Mouse (Mus musculus) MN1 (cell line): ENCODE measurements at regions not wholly inside any gene's neighbourhood (a gene's known extent, or its start where the extent isn't known, plus 50 kb on each side); places are given as distances from the start of the nearest gene placed in this dataset.
"Not testable (repeated sequence)": the region's sequence is repeated elsewhere in the genome, so short reads cannot be mapped to it uniquely, and the experiment has no call there.

Source experiments
- DNase-seq: peaks from one replicate; pipeline ENCODE4 v3.0.0-alpha.2; 2016; ENCODE audit warnings: low spot score

GRCm38 (mm10) chr16:49409235-49409634 is 289.8 kb upstream of the Ift57 start:
- no peak for DNase-seq

- DNase-seq = no peak
Measured at GRCm38 (mm10) chr16:49430296-49430695, 268.7 kb upstream of the Ift57 start.

DNA sequence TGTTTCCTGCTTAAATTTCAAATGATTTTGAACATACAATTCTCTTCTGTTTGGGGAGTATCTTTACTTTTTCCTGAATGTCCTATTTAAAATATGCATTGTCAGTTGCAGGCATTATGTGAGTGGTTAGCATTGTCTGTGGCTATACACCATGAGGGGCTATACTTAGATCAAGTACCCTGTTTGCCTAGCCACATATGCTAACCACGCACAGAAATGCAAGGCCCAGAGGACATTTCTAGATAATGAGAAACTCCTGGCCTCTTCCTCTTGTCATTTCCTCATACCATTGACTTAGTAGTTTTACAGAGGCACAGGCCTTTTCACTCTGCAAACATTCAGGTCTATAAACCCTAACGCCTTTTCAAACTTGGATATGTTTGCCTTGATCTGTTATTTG is 267.1 kb upstream of the Ift57 start:
- DNase-seq = no peak

- no peak for DNase-seq
Measured at GRCm38 (mm10) chr16:49441225-49441624, 257.8 kb upstream of the Ift57 start.

GRCm38 (mm10) chr16:49447356-49447755 is 251.7 kb upstream of the Ift57 start:
- DNase-seq = not testable (repeated sequence)

DNA sequence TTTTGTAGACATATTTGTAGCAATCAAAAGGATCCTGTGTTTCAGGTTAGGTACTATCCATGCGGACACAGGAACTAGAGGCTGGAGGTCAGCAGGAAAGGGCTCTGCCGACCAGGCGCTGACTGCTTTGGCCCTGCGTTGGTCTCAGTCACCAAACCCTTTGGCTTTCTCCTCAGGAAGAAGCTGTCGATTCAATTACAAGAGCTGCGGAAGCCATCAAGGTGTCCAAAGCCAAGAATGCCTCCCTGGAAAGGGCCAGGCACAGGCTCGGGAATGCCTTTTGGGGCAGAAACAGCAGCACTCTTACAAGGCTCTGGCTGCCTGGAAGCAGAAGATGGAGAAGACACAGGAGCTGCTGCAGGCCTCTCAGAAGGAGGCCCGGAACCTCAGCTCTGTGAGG is 205.2 kb upstream of the Ift57 start:
- no peak for DNase-seq

- no peak for DNase-seq
Measured at GRCm38 (mm10) chr16:49497521-49498010, 201.5 kb upstream of the Ift57 start.

DNA sequence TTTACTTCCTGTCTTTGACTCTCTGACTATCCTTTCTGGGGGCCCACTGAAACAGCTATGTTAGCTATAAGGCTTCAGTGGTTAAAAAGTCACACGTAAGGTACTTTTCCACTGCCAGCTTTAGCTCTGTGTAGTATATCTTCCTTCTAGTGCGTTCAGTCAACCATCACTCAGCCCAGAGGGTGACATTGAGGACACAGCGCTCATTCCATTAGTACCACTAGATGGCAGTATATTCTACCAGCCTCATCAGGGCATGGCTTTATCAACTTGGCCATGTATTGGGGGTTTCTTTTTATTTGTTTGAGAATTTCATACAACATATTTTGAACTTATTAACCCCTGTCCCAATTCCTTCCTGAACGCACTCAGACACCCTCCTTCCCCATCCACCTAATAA is 198.2 kb upstream of the Ift57 start:
- DNase-seq = peak; percentile 60

DNA sequence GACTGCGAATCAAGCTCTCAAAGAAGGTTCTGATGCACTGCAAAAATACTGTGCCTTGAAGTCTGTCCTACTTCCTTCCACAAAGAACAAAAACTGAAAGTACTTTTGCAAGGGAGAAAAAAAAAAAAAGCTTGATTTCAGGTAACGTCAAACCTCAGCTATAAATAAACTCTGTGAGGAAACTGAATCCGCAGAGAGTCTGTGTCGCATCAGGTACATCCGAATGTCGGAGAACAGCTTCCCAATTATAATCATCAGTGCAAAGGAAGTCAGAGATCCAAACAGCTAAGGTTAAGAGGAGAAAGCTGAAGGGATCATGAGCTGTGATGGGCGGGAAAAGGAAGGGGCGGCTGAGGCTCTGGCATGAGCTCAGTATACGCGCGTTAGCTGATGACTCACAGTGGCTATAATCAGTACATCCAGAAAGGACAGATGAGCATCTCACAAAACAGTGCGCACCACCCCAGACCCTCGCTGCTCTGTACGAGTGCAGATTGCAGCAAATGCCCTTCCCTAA is 195.1 kb upstream of the Ift57 start:
- DNase-seq = peak; percentile 43

GRCm38 (mm10) chr16:49504669-49505068 is 194.4 kb upstream of the Ift57 start:
- DNase-seq = peak; percentile 6

GRCm38 (mm10) chr16:49505271-49505670 is 193.8 kb upstream of the Ift57 start:
- no peak for DNase-seq

DNA sequence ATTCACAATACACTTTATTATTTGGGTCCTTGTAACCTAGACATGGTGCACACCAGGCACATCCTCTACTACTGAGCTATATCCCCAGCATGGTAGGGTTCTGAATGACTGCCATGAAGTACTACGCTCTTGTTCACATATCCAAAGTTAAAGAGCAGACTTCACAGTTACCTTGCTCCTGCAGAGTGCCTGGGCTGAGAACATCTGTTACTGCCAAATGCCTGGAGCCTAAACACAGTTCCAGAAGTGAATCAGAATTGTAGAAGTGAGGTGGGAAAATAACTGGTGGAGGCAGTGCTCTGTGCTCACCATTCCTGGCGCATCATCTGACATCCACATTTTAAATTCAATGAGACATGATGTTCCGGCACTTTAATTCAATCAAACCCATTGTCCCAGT is 180.2 kb upstream of the Ift57 start:
- DNase-seq = no peak

DNA sequence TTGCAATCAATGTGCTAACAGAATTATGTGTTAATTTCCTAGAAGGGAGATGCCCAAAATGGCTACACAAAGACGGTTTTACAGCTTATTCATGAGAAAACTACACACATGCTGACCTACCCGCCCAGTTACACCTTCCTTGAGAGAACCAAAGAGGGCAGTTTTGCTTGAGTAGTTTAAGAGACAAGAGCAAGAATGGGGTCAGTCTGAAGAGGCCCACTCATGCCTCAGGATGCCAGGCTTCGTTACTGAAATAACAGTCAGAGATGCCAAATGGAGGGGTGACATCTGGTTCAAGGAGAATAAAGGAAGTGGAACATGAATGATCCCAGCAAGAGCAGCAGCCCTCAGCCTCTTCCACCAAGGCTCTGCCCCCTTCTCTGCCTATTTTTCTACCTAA is 178.6 kb upstream of the Ift57 start:
- no peak for DNase-seq

- DNase-seq = no peak
Measured at GRCm38 (mm10) chr16:49521685-49522084, 177.3 kb upstream of the Ift57 start.

DNA sequence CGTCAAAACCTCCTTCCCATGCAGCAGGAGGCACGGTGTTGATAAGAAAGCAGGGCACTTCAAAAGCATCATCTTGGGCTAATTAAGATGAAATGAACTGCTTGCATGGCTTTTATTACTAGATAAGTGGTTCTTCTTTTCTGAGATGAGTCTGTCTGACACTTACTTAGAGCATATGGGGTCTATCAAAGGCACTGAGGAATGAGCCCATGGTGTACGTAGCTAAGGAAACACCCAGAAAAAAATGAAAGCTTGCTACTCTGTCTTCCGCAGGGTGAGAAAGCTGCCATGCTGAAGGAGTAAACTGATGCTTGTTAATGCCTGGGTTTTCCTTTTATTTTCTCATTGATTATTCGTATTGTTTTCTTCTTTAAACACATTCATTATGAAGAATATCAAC is 176.5 kb upstream of the Ift57 start:
- DNase-seq = no peak

DNA sequence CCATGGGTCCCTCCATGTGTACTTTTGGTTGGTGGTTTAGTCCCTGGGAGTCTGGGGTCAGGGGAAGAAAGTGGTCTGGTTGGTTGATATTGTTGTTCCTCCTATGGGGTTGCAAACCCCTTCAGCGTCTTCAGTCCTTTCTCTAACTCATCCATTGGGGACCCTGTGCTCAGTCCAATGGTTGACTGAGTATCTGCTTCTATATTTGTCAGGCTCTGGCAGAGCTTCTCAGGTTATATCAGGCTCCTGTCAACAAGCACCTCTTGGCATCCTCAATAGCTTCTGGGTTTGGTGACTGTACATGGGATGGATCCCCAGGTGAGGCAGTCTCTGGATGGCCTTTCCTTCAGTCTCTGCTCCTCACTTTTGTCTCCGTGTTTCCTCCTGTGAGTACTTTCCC is 170.4 kb upstream of the Ift57 start:
- DNase-seq = not testable (repeated sequence)

DNA sequence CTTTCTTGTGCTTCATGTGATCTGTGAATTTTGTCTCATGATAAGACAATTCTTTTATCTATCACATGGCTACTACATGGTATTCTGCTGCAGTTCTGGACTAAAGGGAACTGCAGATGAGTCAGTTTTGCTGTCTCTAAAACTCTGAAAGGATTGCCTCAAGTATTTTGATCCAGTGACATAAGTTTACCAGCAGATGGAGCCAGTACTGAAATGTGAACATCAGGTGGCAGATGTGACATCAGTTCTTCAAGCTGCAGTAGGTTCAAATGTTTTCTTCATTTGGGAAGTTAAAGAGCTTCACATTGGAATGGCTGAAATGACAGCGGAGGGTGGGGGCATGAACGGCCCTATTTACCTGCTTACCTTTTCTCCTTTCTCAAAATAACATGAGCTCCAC is 170.0 kb upstream of the Ift57 start:
- peak; percentile 22 for DNase-seq

GRCm38 (mm10) chr16:49530051-49530450 is 169.0 kb upstream of the Ift57 start:
- DNase-seq = no peak

DNA sequence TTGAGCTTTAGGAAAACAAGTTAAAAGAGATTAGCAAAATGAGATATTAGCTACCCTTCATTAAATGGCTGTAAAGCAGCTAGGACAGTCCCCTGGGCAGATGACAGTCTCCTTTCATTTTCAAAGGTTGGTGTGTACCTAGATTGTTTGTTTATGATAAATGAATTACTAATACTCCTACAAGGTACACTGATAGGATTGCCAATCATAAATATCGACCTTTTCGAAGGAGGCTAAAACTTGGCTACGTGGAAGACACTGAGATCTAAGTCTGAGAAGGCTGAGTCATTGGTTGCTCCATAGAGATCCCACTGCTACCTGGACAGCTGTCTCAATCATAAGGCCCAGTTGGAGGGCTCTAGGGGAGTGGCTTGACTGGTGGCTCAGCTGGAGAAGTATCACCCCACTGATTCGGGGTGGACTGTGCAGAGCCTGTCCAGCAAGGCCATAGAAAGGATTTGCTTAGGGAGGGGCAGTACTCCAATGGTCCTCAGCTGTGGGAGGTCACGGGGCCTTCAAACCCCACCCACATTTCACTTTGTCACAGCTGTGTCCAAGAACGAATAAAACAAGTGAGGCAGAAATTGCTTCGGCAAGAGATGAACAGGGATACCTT is 166.9 kb upstream of the Ift57 start:
- no peak for DNase-seq

DNA sequence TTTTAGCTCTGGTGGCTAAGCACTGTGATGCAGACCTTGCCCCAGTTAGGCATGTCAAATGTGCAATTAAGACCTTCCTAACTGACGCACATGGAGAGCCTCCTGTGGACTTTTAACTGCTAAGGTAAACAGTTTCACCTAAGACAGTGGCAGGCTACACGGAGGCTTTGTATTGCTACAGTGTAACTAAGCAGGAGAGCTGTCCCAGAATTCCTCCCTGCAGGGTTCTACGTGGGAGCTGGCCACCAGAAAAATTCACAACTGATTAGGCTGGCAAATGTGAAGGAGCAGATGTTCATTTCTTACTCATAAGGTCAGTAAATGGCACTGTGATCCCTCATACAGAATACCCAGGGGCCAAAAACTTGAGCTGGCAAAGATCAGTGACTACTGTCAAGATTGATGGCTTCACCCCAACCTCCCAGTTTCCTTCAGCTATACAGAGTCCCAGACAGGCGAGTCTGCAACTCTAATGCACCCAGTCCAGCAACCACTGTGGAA is 165.5 kb upstream of the Ift57 start:
- DNase-seq = no peak

DNA sequence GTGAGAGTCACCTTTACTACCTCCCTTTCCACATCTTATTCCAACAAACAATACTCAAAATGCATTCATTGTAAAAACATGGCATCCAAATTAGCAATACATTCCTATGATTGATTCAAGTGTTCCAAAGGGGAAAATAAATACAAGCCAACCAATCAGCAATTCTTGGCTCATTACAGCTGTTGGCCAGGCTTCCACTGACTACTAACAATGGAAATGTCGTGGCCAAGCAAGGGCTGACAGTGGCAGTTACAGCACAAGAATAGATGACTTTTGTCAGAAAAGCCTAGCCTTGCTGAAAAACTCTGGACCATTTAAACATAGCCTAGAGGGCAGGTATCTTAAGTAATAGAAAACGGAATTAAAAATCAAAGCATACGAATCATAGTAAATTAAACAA is 148.8 kb upstream of the Ift57 start:
- no peak for DNase-seq

- no peak for DNase-seq
Measured at GRCm38 (mm10) chr16:49570031-49570430, 129.0 kb upstream of the Ift57 start.

DNA sequence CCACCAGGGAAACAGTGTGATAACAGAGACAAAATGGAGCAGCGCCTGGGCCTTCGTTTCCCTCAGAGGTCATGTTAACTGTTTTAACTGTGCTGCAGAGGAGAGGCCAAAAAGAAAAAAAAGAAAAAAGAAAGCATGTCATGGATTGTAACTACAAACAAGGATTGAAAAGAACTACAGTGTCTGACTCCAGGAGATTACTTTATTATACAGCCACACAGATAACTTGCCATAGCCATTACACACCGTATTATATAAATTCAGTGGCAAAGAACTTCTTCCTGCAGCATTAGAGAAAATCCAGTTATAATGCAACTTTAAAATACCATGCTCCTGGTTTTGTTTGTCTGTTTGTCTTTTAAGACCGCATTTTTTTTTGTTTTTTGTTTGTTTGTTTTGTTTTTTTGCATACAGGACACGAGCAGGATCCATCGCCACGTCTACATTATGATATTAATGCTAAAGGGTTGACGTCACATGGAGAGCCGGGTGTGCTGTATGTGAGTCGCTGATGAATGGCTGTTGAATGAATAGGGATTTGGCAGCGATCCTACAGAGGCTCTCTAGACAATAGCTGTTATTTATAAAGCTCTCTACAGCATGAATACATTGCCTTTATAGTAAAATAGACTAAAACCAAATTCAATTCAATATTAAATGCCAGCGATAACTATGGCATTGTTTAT is 126.4 kb upstream of the Ift57 start:
- DNase-seq = no peak

DNA sequence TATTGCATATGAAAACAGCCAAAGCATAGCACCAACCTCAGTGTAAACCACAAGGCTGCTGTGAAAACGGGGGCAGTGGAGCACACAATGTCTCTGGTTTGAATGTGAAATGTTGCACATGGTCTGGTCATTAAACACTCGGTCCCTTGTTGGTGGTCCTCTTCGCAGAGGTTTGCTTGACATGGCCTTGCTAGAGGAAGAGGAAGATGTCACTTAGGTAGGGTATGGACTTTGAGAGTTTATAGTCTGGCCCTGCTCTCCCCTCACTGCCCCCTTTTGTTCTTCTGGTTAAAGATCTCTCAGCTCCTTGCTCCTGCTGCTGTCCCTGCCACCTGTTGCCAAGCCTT is 125.9 kb upstream of the Ift57 start:
- DNase-seq = no peak
